In genomic region chr9:57156823-57157222, GRCm38 (mm10) we compare ENCODE assay signal across 9 mouse cellular contexts. TPM values are rescaled to one million over a fixed set of nuclear protein-coding genes. Genes with fewer than 3 reads are reported as not detected.
A peak's percentile ranks its signal among the peaks of the same experiment; 100 is the strongest.
DNase-seq lines count a peak whose midpoint lies in the region; ATAC-seq and TF ChIP-seq lines count a peak whose summit lies in the region.
"Had no signal": no experiment of that assay in that cellular context is flagged by ENCODE, and none has a peak within 500 bp of the region (broad histone marks: within the 10 kb centered on the region; RNA-seq: fewer than 3 reads in every experiment).

No protein-coding gene starts in this region.

- H3K9ac ChIP-seq in liver, embryonic 13.5 days, result peak overlapping the region; percentile 79

- no peak for ATAC-seq in erythroblast, adult 5-6 weeks (replicated peaks; ENCODE audit: low FRiP score, poor library complexity, severe bottlenecking)
- no peak for ATAC-seq in liver, embryonic 13.5 days (ENCODE audit: low read depth)

- H3K27ac ChIP-seq in thymus, adult 2 months (ENCODE audit: control insufficient read depth, insufficient read depth, low read length), result peak overlapping the region; percentile 69
- no peak overlapping the region for H3K27ac ChIP-seq in liver, embryonic 13.5 days

- 98% methylated on average over 8 of the region's 8 CpGs for WGBS in thymus, adult 2 months
- 86% methylated on average over 8 of the region's 8 CpGs for WGBS in liver, embryonic 13.5 days (ENCODE audit: insufficient replicate concordance)

- no peak for TF ChIP-seq POLR2A in thymus, adult 2 months (IDR thresholded peaks at IDR 0.05; ENCODE audit: control insufficient read depth, extremely low read depth, insufficient read depth, low read length, poor library complexity)

- DNase-seq in thymus, adult 2 months, result no peak
- DNase-seq in thymus, postnatal 14 days, result no peak
- DNase-seq in liver, embryonic 13.5 days, result no peak
- no peak for DNase-seq in frontal cortex, postnatal 14 days (ENCODE audit: low spot score in 2 of 2)
- no peak for DNase-seq in ovary, adult 18-20 months (ENCODE audit: low spot score)
- DNase-seq in kidney, postnatal 4 days, result no peak
- DNase-seq: cerebellum, adult 11 months had no signal

- no peak for TF ChIP-seq CTCF in thymus, adult 2 months (IDR thresholded peaks at IDR 0.05; ENCODE audit: borderline replicate concordance, control insufficient read depth, extremely low read depth, insufficient read depth, low read length, poor library complexity)

- H3K27me3 ChIP-seq in erythroblast, embryonic 14.5 days (ENCODE audit: control insufficient read depth), result no peaks in the 10 kb centered on the region
- H3K27me3 ChIP-seq in thymus, adult 2 months (ENCODE audit: control insufficient read depth, insufficient read depth, low read length), result no peaks in the 10 kb centered on the region
- H3K27me3 ChIP-seq in liver, embryonic 13.5 days, result no peaks in the 10 kb centered on the region

- H3K4me1 ChIP-seq in erythroblast, embryonic 14.5 days (ENCODE audit: control insufficient read depth), result peaks cover 21% of the 10 kb centered on the region
- peaks cover 18% of the 10 kb centered on the region for H3K4me1 ChIP-seq in thymus, adult 2 months (replicated peaks; ENCODE audit: control insufficient read depth, insufficient read depth, low read length)
- peaks cover 19% of the 10 kb centered on the region for H3K4me1 ChIP-seq in liver, embryonic 13.5 days (replicated peaks)

- H3K4me2 ChIP-seq in liver, embryonic 13.5 days, result peak overlapping the region; percentile 86

- H3K4me3 ChIP-seq in erythroblast, embryonic 14.5 days (replicated peaks), result peak overlapping the region; percentile 92
- H3K4me3 ChIP-seq in thymus, adult 2 months (ENCODE audit: control insufficient read depth, insufficient read depth, low read length), result no peak overlapping the region
- H3K4me3 ChIP-seq in liver, embryonic 13.5 days (replicated peaks), result peak overlapping the region; percentile 73

- H3K9me3 ChIP-seq in erythroblast, embryonic 14.5 days (ENCODE audit: control insufficient read depth, low read length), result no peaks in the 10 kb centered on the region
- no peaks in the 10 kb centered on the region for H3K9me3 ChIP-seq in liver, embryonic 13.5 days (replicated peaks)

- peaks cover 23% of the 10 kb centered on the region for H3K36me3 ChIP-seq in erythroblast, embryonic 14.5 days (ENCODE audit: control insufficient read depth)
- H3K36me3 ChIP-seq in thymus, adult 2 months (ENCODE audit: control insufficient read depth, insufficient read depth, low read length), result peaks cover 9% of the 10 kb centered on the region
- peaks cover 19% of the 10 kb centered on the region; the same call in 1 of the 2 replicates for H3K36me3 ChIP-seq in liver, embryonic 13.5 days

RNA-seq across cellular contexts. Expression of gene Commd4, which starts 1.3 kb away (rescaled TPM):
- 3.9 and 4.1 TPM in 2 replicates for polyA plus RNA-seq in erythroblast, embryonic 14.5 days (2012)
- 28.2 and 55.5 TPM in 2 replicates for total RNA-seq in erythroblast, adult 5-6 weeks (2015; ENCODE audit: low replicate concordance)
- total RNA-seq in erythroblast, adult 5-6 weeks (2017; ENCODE audit: low replicate concordance), result 4.3 and 25.0 TPM in 2 replicates
- 318 and 366 TPM in 2 replicates for polyA plus RNA-seq in thymus, adult 2 months (2012; rRNA removed)
- 51.1 and 58.1 TPM in 2 replicates for polyA plus RNA-seq in liver, embryonic 13.5 days (2015; fragmentation: Nextera tagmentation; extraction: Ambion mirVana)

RNA-seq across cellular contexts. Expression of gene Neil1, which starts 8.7 kb away (rescaled TPM):
- 0.10 and 0.19 TPM in 2 replicates for polyA plus RNA-seq in erythroblast, embryonic 14.5 days (2012)
- 0.84 and 1.3 TPM in 2 replicates for total RNA-seq in erythroblast, adult 5-6 weeks (2015; ENCODE audit: low replicate concordance)
- total RNA-seq in erythroblast, adult 5-6 weeks (2017; ENCODE audit: low replicate concordance), result 1.8 TPM in 1 of 2 replicates, not detected in the other
- polyA plus RNA-seq in thymus, adult 2 months (2012; rRNA removed), result 47.2 and 49.1 TPM in 2 replicates
- polyA plus RNA-seq in liver, embryonic 13.5 days (2015; fragmentation: Nextera tagmentation; extraction: Ambion mirVana), result 1.6 and 1.9 TPM in 2 replicates

RNA-seq across cellular contexts. Expression of gene Man2c1, which starts 26.3 kb away (rescaled TPM):
- 4.7 and 5.2 TPM in 2 replicates for polyA plus RNA-seq in erythroblast, embryonic 14.5 days (2012)
- 12.3 and 15.3 TPM in 2 replicates for total RNA-seq in erythroblast, adult 5-6 weeks (2015; ENCODE audit: low replicate concordance)
- total RNA-seq in erythroblast, adult 5-6 weeks (2017; ENCODE audit: low replicate concordance), result 9.2 and 21.7 TPM in 2 replicates
- 230 and 269 TPM in 2 replicates for polyA plus RNA-seq in thymus, adult 2 months (2012; rRNA removed)
- 17.3 and 19.5 TPM in 2 replicates for polyA plus RNA-seq in liver, embryonic 13.5 days (2015; fragmentation: Nextera tagmentation; extraction: Ambion mirVana)

Comparison
In these comparisons a context has a peak if more than half of its experiments do, and no peak if none do; other contexts are left out.
1. RNA of gene Commd4, which starts 1.3 kb away (polyA plus RNA-seq): 318 to 366 TPM in thymus, adult 2 months and 51.1 to 58.1 TPM in liver, embryonic 13.5 days; 3.9 to 4.1 TPM in erythroblast, embryonic 14.5 days; every median in the first group is over 10 times any median in the second.
2. RNA of gene Neil1, which starts 8.7 kb away (polyA plus RNA-seq): 47.2 to 49.1 TPM in thymus, adult 2 months; 1.6 to 1.9 TPM in liver, embryonic 13.5 days and 0.10 to 0.19 TPM in erythroblast, embryonic 14.5 days; every median in the first group is over 10 times any median in the second.
3. RNA of gene Man2c1, which starts 26.3 kb away (polyA plus RNA-seq): 230 to 269 TPM in thymus, adult 2 months; 17.3 to 19.5 TPM in liver, embryonic 13.5 days and 4.7 to 5.2 TPM in erythroblast, embryonic 14.5 days; every median in the first group is over 10 times any median in the second.